Comparison of ENCODE assay signal across 23 mouse cellular contexts in the genomic region with DNA sequence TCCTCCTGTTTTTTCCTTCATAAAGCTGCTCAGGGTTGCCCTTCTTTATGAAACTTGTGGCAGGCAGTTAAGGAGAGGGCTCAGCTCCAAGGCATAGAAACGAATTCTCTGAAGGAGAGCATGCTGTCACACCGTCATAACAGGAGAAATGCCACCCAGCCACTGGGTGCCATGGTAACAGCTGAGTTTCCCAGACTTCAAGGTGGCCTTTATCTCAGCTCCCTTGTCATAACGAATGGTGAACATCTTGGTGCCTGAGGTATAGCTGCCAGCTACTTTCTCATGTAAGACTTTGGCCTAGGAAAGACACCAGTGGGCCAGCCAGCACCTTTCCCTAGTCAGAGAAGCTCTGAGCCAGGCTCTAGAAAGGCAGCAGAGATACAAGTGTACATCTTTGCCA.
DNase-seq lines count a peak whose midpoint lies in the region; ATAC-seq lines count a peak whose summit lies in the region.
"Had no signal": no experiment of that assay in that cellular context is flagged by ENCODE, and none has a peak within 500 bp of the region (broad histone marks: within the 10 kb centered on the region; RNA-seq: fewer than 3 reads in every experiment).

No protein-coding gene starts in this region.

- no peaks in the 10 kb centered on the region for H3K27me3 ChIP-seq in forebrain, embryonic 13.5 days
- H3K27me3 ChIP-seq in forebrain, embryonic 10.5 days (ENCODE audit: poor library complexity, severe bottlenecking) = no peaks in the 10 kb centered on the region
- H3K27me3 ChIP-seq in midbrain, embryonic 14.5 days (ENCODE audit: control insufficient read depth, insufficient read depth, low read length) = no peaks in the 10 kb centered on the region
- no peaks in the 10 kb centered on the region for H3K27me3 ChIP-seq in midbrain, embryonic 10.5 days (ENCODE audit: low read depth, poor library complexity, severe bottlenecking)
- H3K27me3 ChIP-seq: heart, embryonic 15.5 days; hindbrain, embryonic 13.5 days; limb, embryonic 12.5 days; midbrain, embryonic 12.5 days had no signal

- no peak for ATAC-seq in forebrain, embryonic 13.5 days
- ATAC-seq in midbrain, embryonic 14.5 days (ENCODE audit: low FRiP score, low TSS enrichment) = no peak
- ATAC-seq: liver, postnatal 0 days; lung, postnatal 0 days had no signal

- H3K4me2 ChIP-seq in forebrain, embryonic 13.5 days = no peak overlapping the region
- no peak overlapping the region for H3K4me2 ChIP-seq in midbrain, embryonic 14.5 days (ENCODE audit: low read length)
- H3K4me2 ChIP-seq: heart, embryonic 15.5 days; hindbrain, embryonic 13.5 days; limb, embryonic 12.5 days; liver, embryonic 11.5 days; midbrain, embryonic 12.5 days had no signal

- DNase-seq in forebrain, embryonic 10.5 days (ENCODE audit: extremely low spot score, low spot score) = no peak
- DNase-seq in layer of hippocampus, adult 9-11 months = peak; percentile 51
- no peak for DNase-seq in layer of hippocampus, postnatal 10 days (ENCODE audit: low spot score in 2 of 2)
- peak; percentile 49 for DNase-seq in midbrain, embryonic 14.5 days
- no peak for DNase-seq in midbrain, embryonic 10.5 days (ENCODE audit: low spot score)
- DNase-seq in right cerebral cortex, postnatal 25 days = peak; percentile 38
- DNase-seq in gastrocnemius, postnatal 36 days = no peak
- DNase-seq: adrenal gland, postnatal 14 days; cerebellum, adult 9-10 months; gastrocnemius, adult 2 months; heart, postnatal 36 days; kidney, adult 8-10 months; kidney, postnatal 10 days; liver, postnatal 0 days; spleen, adult 18-20 months had no signal

- intact Hi-C loops in gastrocnemius, postnatal 36 days (cut with DNase I) = no loop called here

- 54% methylated on average over 3 of the region's 3 CpGs for WGBS in forebrain, embryonic 13.5 days
- WGBS in forebrain, embryonic 10.5 days = 76% methylated on average over 3 of the region's 3 CpGs
- 48% methylated on average over 3 of the region's 3 CpGs for WGBS in midbrain, embryonic 14.5 days
- 87% methylated on average over 3 of the region's 3 CpGs for WGBS in midbrain, embryonic 10.5 days

- peaks cover 36% of the 10 kb centered on the region for H3K4me1 ChIP-seq in forebrain, embryonic 13.5 days
- H3K4me1 ChIP-seq in forebrain, embryonic 10.5 days = peaks cover 26% of the 10 kb centered on the region
- H3K4me1 ChIP-seq in midbrain, embryonic 14.5 days (ENCODE audit: control insufficient read depth, insufficient read depth, low read length) = peaks cover 34% of the 10 kb centered on the region
- H3K4me1 ChIP-seq in midbrain, embryonic 10.5 days = peaks cover 12% of the 10 kb centered on the region
- H3K4me1 ChIP-seq: limb, embryonic 12.5 days had no signal

- H3K9ac ChIP-seq in forebrain, embryonic 13.5 days = no peak overlapping the region
- no peak overlapping the region for H3K9ac ChIP-seq in midbrain, embryonic 14.5 days (replicated peaks; ENCODE audit: low read length)
- H3K9ac ChIP-seq: heart, embryonic 15.5 days; hindbrain, embryonic 13.5 days; limb, embryonic 12.5 days; liver, postnatal 0 days; midbrain, embryonic 12.5 days had no signal

- H3K27ac ChIP-seq in forebrain, embryonic 13.5 days = peak overlapping the region; percentile 35; the same call in 1 of the 2 replicates
- no peak overlapping the region for H3K27ac ChIP-seq in forebrain, embryonic 10.5 days
- no peak overlapping the region for H3K27ac ChIP-seq in midbrain, embryonic 14.5 days (replicated peaks; ENCODE audit: low read depth, low read length)
- no peak overlapping the region for H3K27ac ChIP-seq in midbrain, embryonic 10.5 days (replicated peaks)
- H3K27ac ChIP-seq: gastrocnemius, adult 2 months; heart, embryonic 15.5 days; hindbrain, embryonic 13.5 days; limb, embryonic 12.5 days; macrophage; midbrain, embryonic 12.5 days had no signal

- H3K36me3 ChIP-seq in forebrain, embryonic 13.5 days (ENCODE audit: poor library complexity, severe bottlenecking) = no peaks in the 10 kb centered on the region
- H3K36me3 ChIP-seq in forebrain, embryonic 10.5 days (replicated peaks) = no peaks in the 10 kb centered on the region
- H3K36me3 ChIP-seq in midbrain, embryonic 14.5 days (ENCODE audit: control insufficient read depth, insufficient read depth, low read length) = no peaks in the 10 kb centered on the region
- no peaks in the 10 kb centered on the region for H3K36me3 ChIP-seq in midbrain, embryonic 10.5 days
- H3K36me3 ChIP-seq: heart, embryonic 15.5 days; hindbrain, embryonic 13.5 days; limb, embryonic 12.5 days; midbrain, embryonic 12.5 days had no signal

- H3K4me3 ChIP-seq in forebrain, embryonic 13.5 days = no peak overlapping the region
- no peak overlapping the region for H3K4me3 ChIP-seq in forebrain, embryonic 10.5 days
- H3K4me3 ChIP-seq in midbrain, embryonic 14.5 days (replicated peaks; ENCODE audit: low read depth, low read length) = no peak overlapping the region
- H3K4me3 ChIP-seq in midbrain, embryonic 10.5 days = no peak overlapping the region
- H3K4me3 ChIP-seq: gastrocnemius, adult 2 months; heart, embryonic 15.5 days; hindbrain, embryonic 13.5 days; limb, embryonic 12.5 days; midbrain, embryonic 12.5 days had no signal

- no peaks in the 10 kb centered on the region for H3K9me3 ChIP-seq in forebrain, embryonic 13.5 days (replicated peaks)
- no peaks in the 10 kb centered on the region for H3K9me3 ChIP-seq in forebrain, embryonic 10.5 days
- H3K9me3 ChIP-seq in midbrain, embryonic 14.5 days (ENCODE audit: control insufficient read depth, low read length) = no peaks in the 10 kb centered on the region
- no peaks in the 10 kb centered on the region for H3K9me3 ChIP-seq in midbrain, embryonic 10.5 days (replicated peaks)
- H3K9me3 ChIP-seq: heart, embryonic 15.5 days; hindbrain, embryonic 13.5 days; limb, embryonic 12.5 days; midbrain, embryonic 12.5 days had no signal

Comparison
In these comparisons a context has a peak if more than half of its experiments do, and no peak if none do; other contexts are left out.
1. DNase-seq: peak in layer of hippocampus, adult 9-11 months (single experiment), midbrain, embryonic 14.5 days (single experiment) and right cerebral cortex, postnatal 25 days (single experiment); none in forebrain, embryonic 10.5 days (single experiment), layer of hippocampus, postnatal 10 days (0 of 2), midbrain, embryonic 10.5 days (single experiment) and gastrocnemius, postnatal 36 days (0 of 2).